Mouse (Mus musculus) embryonic facial prominence, embryonic 10.5 days (tissue): ENCODE results near the gene Bag5. TPM values are rescaled to one million over a fixed set of nuclear protein-coding genes. Genes with fewer than 3 reads are reported as not detected.
"Not testable (repeated sequence)": the region's sequence is repeated elsewhere in the genome, so short reads cannot be mapped to it uniquely, and the experiment has no call there.

ENCODE experiments used
- DNase-seq: peaks from one replicate; pipeline ENCODE4 v3.0.0-alpha.2; 2017; ENCODE audit warnings: low spot score
- H3K27ac ChIP-seq: fragments of 300-500 bp; sonication (generic); replicated peaks from 2 replicates; pipeline ENCODE4 v1.5.1; 2016; ENCODE audit warnings: mild to moderate bottlenecking
- H3K27me3 ChIP-seq: fragments of 300-500 bp; sonication (generic); replicated peaks from 2 replicates; pipeline ENCODE4 v1.6.1; 2016; ENCODE audit warnings: low read depth, mild to moderate bottlenecking; ENCODE audit not compliant: poor library complexity, severe bottlenecking
- H3K36me3 ChIP-seq: fragments of 300-500 bp; sonication (generic); replicated peaks from 2 replicates; pipeline ENCODE4 v1.6.1; 2016; ENCODE audit warnings: mild to moderate bottlenecking, moderate library complexity
- H3K4me1 ChIP-seq: fragments of 300-500 bp; sonication (generic); 2 replicates; pipeline ENCODE4 v1.6.1; 2016
- H3K4me3 ChIP-seq: fragments of 300-500 bp; sonication (generic); 2 replicates; pipeline ENCODE4 v1.5.1; 2016; ENCODE audit warnings: mild to moderate bottlenecking, moderate library complexity
- H3K9me3 ChIP-seq: fragments of 300-500 bp; sonication (generic); 2 replicates; pipeline ENCODE4 v1.6.1; 2016; ENCODE audit warnings: mild to moderate bottlenecking
- WGBS: fragments of 180-500 bp; shearing (Covaris S2); methylation state at CpG from one replicate; pipeline ENCODE4 v1.1.7; 2016; 5-methylcytosine and 5-hydroxymethylcytosine counted together
- polyA plus RNA-seq: library from polyadenylated mRNA; unstranded; fragments of >200 nt; fragmentation: Nextera tagmentation; extraction: Ambion mirVana; gene quantifications from 2 replicates; pipeline ENCODE4 v1.2.1, GENCODE M21; 2016

Gene Bag5
- polyA plus RNA-seq, 1 experiment from 2014 or later: 58.0 TPM

DNA sequence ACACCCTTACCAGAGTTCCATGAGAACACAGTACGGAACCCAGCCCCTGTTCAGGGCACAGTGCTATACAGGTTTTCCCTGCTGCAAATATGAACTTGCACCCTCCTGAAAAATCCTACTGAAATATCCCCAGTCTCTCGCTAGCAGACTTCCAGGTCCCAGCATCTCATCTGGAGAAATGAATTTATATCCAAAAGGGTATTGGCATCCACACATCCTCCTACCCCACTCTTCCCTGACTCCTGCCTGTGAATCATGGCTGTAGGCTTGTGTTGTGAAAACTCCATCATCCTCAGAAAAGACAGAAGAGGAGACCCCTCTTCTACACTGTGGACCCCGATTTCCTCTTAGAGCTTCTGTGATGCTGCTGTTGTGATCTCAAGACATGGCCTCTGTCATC, 37.7 kb upstream of the Bag5 start:
- WGBS: 94% methylated on average over 3 of the region's 3 CpGs
- DNase-seq: no peak
- no peaks in the 10 kb centered on the region for H3K9me3 ChIP-seq
- no peaks in the 10 kb centered on the region for H3K36me3 ChIP-seq
- H3K4me3 ChIP-seq: no peak overlapping the region
- no peaks in the 10 kb centered on the region for H3K27me3 ChIP-seq
- peaks cover 10% of the 10 kb centered on the region for H3K4me1 ChIP-seq
- H3K27ac ChIP-seq: no peak overlapping the region

DNA sequence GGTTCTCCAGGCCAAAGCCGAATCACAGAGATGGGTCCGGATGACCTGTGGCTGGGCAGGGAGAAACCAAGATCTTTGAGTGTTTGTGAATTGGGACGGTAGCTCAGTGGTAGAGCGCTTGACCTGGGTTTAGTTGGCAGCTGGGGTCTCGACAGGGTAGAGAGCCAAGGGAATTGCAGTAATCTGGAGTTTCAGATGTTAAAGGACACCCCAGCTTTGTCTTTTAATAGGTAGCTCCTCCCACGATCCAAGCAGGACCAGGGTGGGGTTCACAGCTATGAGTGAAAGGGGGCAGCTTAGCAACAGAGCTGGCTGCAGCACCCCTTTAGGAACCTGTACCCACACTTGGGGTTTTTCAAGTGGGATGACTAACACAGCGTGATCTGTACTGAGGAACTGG, 34.4 kb upstream of the Bag5 start:
- H3K27me3 ChIP-seq: no peaks in the 10 kb centered on the region
- no peaks in the 10 kb centered on the region for H3K9me3 ChIP-seq
- no peak overlapping the region for H3K27ac ChIP-seq
- peaks cover 15% of the 10 kb centered on the region for H3K4me1 ChIP-seq
- no peak overlapping the region for H3K4me3 ChIP-seq
- 78% methylated on average over 7 of the region's 7 CpGs for whole genome bisulfite sequencing
- no peaks in the 10 kb centered on the region for H3K36me3 ChIP-seq
- DNase-seq: no peak

DNA sequence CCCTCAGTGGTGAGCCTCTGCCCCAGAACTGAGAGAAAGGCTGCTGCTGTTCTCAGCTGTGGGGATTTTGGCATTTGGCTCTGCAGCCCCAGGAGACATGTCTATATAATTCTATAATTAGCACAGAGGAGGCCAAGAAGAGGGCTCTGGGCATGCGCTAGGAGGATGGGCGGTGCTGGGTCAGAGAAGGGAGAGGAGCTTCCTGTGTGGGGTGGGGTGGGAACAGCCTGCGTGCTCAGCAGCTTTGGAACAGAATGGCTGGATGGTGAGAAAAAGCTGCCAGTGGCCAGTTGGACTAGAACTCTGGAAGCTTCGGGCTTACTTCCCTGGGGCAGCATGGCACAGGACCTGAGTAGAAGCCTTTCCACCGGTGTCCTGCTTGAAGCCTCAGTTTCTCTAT, 33.0 kb upstream of the Bag5 start:
- Histone ChIP-seq H3K4me3 (no peak overlapping the region), H3K9me3 (no peaks in the 10 kb centered on the region), H3K4me1 (peaks cover 21% of the 10 kb centered on the region), H3K27me3 (no peaks in the 10 kb centered on the region), H3K27ac (no peak overlapping the region), H3K36me3 (no peaks in the 10 kb centered on the region)
- DNase-seq: no peak
- 76% methylated on average over 5 of the region's 5 CpGs for WGBS

DNA sequence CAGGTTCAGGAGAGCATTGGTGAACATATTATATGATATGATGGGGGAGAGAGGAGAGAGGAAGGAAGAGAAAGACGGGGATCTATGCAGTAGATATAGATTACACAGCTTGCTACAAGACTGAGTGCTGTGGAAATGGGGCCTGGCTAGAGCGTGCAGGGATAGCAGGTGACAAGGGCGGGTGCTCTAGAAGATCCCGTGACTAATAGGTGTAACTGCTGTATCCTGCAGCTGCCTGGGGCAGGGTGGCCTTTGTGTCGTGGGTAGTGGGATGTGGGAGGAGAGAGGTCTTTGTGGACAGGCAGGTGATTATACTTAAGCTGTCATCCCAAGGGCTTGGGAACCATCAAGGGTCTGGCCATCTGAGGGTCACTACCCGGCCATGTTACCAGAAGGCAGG, 32.2 kb upstream of the Bag5 start:
- no peak overlapping the region for H3K4me3 ChIP-seq
- no peak for DNase-seq
- peaks cover 22% of the 10 kb centered on the region for H3K4me1 ChIP-seq
- no peak overlapping the region for H3K27ac ChIP-seq
- H3K9me3 ChIP-seq: no peaks in the 10 kb centered on the region
- 77% methylated on average over 6 of the region's 6 CpGs for WGBS
- H3K36me3 ChIP-seq: no peaks in the 10 kb centered on the region
- no peaks in the 10 kb centered on the region for H3K27me3 ChIP-seq

DNA sequence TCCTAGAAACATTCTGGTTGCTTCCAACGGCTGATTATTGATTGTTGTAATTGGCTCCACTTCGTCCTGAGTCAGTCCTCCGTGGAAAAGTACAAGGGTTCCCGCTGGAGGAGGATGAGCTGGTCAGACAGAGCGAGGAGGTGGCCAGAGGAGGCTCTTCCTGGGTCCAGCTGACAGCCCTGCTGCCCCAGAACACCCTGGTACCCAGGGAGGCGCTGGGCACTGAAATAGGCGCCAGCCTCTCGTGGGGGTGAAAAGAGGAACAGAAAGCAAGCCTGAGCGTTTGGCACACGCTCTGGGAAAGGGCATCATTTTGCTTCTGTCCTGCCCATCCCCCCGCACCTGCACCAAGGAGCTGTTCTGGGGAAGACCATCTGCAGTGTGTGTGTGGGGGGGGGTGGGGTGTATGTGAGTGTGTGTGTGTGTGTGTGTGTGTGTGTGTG, 30.9 kb upstream of the Bag5 start:
- 83% methylated on average over 11 of the region's 11 CpGs for WGBS
- no peak for DNase-seq
- H3K27me3 ChIP-seq: no peaks in the 10 kb centered on the region
- peaks cover 20% of the 10 kb centered on the region for H3K4me1 ChIP-seq
- no peaks in the 10 kb centered on the region for H3K9me3 ChIP-seq
- no peak overlapping the region for H3K27ac ChIP-seq
- no peak overlapping the region for H3K4me3 ChIP-seq
- no peaks in the 10 kb centered on the region for H3K36me3 ChIP-seq

DNA sequence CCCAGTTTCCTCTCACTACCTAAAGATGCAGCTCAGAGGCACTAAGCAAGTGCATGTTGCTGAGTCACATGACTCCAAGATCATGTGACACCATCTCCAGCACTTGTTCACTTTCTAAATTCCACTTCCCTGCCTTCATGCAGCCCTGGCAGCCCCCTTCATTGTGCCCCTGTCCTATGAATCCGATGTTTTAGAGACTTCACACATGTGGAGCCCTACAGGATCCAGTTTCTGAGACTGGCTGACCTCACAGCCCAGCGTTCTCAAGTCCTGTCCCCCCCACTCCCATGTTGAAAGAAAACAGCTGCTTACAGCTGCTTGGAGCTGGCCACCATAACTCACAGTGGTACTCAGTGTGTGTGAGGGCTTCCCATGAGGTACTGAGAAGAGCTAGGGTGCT, 30.4 kb upstream of the Bag5 start:
- H3K9me3 ChIP-seq: no peaks in the 10 kb centered on the region
- H3K27me3 ChIP-seq: no peaks in the 10 kb centered on the region
- WGBS: 76% methylated on average over 2 of the region's 2 CpGs
- H3K4me1 ChIP-seq: peaks cover 20% of the 10 kb centered on the region
- no peak overlapping the region for H3K27ac ChIP-seq
- no peaks in the 10 kb centered on the region for H3K36me3 ChIP-seq
- DNase-seq: no peak
- no peak overlapping the region for H3K4me3 ChIP-seq

DNA sequence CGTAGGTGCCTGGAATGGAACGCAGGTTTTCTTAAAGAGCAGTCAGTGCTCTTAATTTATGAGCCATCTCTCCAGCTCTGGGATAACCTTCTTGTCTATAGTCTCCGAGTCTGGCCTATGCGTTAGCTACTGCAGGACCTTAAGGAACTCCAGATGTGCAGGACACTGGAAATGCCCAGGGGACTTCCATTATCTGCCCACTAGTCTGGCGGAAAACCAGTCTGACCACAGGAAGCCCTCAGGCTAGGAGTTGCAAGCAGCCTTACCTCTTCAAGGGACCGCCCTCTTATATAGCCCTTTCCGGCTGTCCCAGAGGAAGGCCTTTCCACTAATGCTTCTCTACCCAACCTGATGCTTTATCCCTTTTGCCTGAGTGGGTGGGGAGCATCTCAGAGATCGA, 28.3 kb upstream of the Bag5 start:
- no peak for DNase-seq
- no peak overlapping the region for H3K27ac ChIP-seq
- peaks cover 19% of the 10 kb centered on the region for H3K4me1 ChIP-seq
- H3K9me3 ChIP-seq: no peaks in the 10 kb centered on the region
- no peaks in the 10 kb centered on the region for H3K27me3 ChIP-seq
- H3K4me3 ChIP-seq: no peak overlapping the region
- H3K36me3 ChIP-seq: no peaks in the 10 kb centered on the region
- 60% methylated on average over 8 of the region's 8 CpGs for WGBS

DNA sequence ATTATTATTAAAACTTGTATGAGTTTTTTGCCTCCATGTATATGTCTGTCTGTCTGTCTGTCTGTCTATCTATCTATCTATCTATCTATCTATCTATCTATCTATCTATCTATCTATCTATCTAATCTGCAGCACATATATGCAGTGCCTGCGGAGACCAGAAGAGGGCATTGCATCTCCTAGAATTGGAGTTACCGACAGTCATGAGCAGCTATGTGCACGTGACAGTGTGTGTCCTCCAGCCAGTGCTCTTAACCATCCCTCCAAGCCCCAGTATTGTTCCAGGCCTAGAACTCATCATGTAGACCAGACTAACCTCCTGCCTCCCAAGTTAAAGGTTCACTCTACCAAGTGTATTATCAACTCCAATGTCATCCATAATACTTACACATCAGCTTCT, 25.7 kb upstream of the Bag5 start:
- H3K9me3 ChIP-seq: no peaks in the 10 kb centered on the region
- WGBS: 14% methylated on average over 3 of the region's 3 CpGs
- peak; percentile 58 for DNase-seq
- H3K27ac ChIP-seq: no peak overlapping the region
- H3K36me3 ChIP-seq: no peaks in the 10 kb centered on the region
- H3K4me1 ChIP-seq: peaks cover 8% of the 10 kb centered on the region
- no peak overlapping the region for H3K4me3 ChIP-seq
- no peaks in the 10 kb centered on the region for H3K27me3 ChIP-seq

DNA sequence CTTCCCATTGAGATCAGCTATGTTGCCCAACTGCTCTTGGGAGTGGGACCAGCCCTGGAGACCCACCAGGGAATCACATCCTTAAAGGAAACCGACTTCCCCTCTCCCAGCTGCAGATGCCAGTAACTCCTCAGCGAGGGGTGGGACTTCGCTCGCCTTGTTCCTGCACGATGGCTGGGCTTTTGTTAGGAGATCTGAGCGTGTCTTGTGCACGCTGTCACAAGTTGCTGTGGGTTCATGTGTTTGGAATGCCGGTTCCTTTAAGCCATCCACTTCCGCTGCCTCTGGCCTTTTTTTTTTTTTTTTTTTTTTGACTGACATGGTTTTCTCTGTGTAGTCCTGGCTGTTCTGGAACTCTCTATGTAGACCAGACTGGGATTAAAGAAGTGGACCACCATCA, 24.3 kb upstream of the Bag5 start:
- DNase-seq: no peak
- Histone ChIP-seq H3K4me3 (no peak overlapping the region), H3K4me1 (peaks cover 14% of the 10 kb centered on the region), H3K9me3 (no peaks in the 10 kb centered on the region), H3K27ac (no peak overlapping the region), H3K36me3 (0 out of 2 replicates have a peak, but pooled peaks cover 3% of the 10 kb centered on the region), H3K27me3 (no peaks in the 10 kb centered on the region)
- 70% methylated on average over 9 of the region's 9 CpGs for WGBS

DNA sequence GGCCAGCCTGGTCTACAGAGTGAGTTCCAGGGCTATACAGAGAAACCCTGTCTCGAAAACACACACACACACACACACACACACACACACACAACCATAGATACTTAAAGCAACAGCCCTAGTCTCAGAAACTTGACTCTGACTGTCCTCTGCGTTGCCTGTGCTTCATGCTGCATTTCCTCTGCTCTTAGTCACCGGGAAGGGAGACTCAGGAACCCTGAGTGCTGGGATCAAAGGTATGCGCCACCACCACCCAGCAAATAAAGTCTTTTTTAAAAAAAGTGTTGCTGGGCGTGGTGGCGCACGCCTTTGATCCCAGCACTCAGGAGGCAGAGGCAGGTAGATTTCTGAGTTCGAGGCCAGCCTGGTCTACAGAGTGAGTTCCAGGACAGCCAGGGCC, 23.6 kb upstream of the Bag5 start:
- peaks cover 21% of the 10 kb centered on the region for H3K4me1 ChIP-seq
- H3K36me3 ChIP-seq, H3K4me3 ChIP-seq, H3K9me3 ChIP-seq, DNase-seq, H3K27me3 ChIP-seq, H3K27ac ChIP-seq: not testable (repeated sequence)
- WGBS: 90% methylated on average over 8 of the region's 8 CpGs

DNA sequence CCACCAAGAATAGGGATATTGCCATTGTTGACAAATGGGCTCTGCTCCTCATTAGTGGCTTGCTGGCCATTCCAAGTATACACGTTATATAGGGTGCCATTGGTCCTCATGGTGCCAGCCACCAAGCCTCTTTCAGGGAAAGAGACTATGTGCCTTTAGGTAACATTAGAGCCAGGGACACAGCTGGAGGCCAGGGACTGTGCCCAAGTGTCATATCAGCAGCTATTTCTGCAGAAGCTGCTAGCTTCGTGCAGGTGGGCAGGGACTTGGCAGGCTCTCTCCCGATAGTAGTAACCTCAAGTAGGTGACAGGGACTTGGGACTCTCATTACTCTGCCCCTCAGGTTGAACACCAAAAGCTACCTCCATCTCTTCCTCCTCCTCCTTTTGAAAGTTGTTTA, 21.9 kb upstream of the Bag5 start:
- DNase-seq: no peak
- 90% methylated on average over 3 of the region's 3 CpGs for WGBS
- Histone ChIP-seq H3K4me3 (no peak overlapping the region), H3K36me3 (peaks cover 15% of the 10 kb centered on the region), H3K27ac (no peak overlapping the region), H3K27me3 (no peaks in the 10 kb centered on the region), H3K9me3 (no peaks in the 10 kb centered on the region), H3K4me1 (peaks cover 13% of the 10 kb centered on the region)

DNA sequence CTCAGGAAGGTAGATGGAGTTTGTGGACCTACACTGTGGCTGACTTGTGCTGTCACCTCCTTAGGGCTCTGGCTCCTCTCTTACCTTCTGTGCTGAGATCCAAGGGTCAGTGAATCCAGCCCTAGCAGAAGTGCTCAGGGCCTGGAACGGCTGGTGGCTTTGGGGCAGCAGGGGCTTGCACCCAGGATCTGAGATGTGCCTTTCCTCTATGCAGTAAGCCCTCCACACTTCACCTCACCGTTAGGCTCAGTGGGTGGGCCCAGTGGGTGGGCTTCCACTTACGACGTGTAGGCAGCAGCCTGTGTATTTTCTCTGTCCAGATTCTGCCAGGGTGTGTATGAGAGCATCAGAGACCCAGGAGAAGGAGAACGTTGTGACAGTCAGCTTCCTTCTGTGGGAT, 19.9 kb upstream of the Bag5 start:
- no peaks in the 10 kb centered on the region for H3K27me3 ChIP-seq
- peaks cover 13% of the 10 kb centered on the region for H3K4me1 ChIP-seq
- peak overlapping the region; percentile 45 for H3K27ac ChIP-seq
- H3K9me3 ChIP-seq: no peaks in the 10 kb centered on the region
- WGBS: 69% methylated on average over 5 of the region's 5 CpGs
- H3K4me3 ChIP-seq: no peak overlapping the region
- H3K36me3 ChIP-seq: peaks cover 32% of the 10 kb centered on the region
- no peak for DNase-seq

DNA sequence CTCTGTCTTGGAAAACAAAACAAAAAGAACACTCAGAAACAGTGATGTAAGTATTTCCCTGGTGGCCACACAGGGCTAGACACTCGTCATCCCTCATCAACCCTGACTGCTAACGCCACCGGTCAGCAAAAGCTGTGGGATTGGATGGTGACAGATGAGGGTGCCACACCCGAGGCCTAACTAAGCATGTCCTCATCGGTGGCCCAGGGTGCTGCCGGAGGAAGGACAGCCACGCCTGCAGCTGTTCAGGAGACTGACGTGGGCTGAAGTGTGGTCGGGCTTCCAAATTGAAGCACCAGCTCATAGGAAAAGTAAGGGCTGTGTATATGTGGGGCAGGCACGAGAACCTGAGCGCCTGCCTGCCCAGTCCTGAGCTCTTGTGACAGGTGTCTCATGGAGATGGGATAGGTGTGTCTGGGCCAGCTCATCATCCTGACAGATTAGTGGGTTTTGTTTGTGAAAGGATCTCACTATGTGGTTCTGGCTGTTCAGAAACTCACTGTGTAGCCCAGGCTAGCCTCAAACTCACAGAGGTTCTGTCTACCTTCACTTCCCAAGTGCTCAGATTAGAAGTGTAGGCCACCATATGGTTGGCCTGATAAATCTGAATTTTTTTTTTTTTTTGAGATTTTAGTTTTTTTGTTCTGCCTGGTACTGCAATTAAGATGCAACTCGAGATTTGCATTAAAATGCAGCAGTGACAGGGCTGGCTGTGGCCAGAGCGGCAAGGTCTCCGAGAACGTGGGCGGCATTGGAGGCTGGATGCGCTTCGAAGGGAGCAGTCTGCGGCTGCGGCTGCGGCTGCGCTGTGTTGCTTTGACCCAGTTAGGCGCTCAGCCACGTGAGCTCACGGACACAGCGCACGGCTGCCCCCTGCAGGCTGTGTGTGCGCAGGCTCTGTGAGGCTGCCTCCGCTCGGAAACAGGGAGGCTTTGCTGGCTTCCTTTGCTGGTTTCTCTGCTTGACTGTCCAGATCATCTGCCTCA, 19.1 kb upstream of the Bag5 start:
- Histone ChIP-seq H3K9me3 (no peaks in the 10 kb centered on the region), H3K36me3 (peaks cover 40% of the 10 kb centered on the region), H3K27ac (peak overlapping the region; percentile 45), H3K27me3 (no peaks in the 10 kb centered on the region), H3K4me3 (no peak overlapping the region), H3K4me1 (peaks cover 13% of the 10 kb centered on the region)
- peak; percentile 92 for DNase-seq
- 33% methylated on average over 30 of the region's 30 CpGs for WGBS
